Mouse (Mus musculus) 3T3-L1 (cell line): ENCODE data around the gene Ano10.

Source experiments
- DNase-seq: peaks from one replicate; pipeline ENCODE4 v3.0.0-alpha.2; 2015; ENCODE audit warnings: low read depth, low spot score

The Ano10 gene

DNA sequence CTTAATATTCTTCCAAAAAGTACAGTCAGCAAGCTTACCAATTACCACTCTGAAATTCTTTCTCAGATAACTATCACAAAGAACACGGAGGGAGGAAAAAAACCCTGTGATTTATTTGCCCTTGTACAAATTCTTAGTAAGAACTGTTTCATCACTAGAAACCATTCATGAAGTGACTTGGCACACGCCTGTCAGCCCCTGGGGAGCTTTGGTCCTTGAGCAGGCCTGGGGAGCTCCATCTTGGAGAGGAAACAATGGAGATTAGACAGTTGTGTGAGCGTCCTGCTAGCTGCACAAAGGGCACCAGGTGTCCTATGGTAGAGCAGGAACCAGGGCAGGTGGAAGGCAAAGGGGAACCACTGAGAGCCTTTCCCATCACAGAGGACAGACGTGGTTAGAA is 48.8 kb downstream of the Ano10 start:
- DNase-seq, result no peak

- DNase-seq, result peak; percentile 37
Observed at GRCm38 (mm10) chr9:122244800-122245165, 49.4 kb downstream of the Ano10 start.

DNA sequence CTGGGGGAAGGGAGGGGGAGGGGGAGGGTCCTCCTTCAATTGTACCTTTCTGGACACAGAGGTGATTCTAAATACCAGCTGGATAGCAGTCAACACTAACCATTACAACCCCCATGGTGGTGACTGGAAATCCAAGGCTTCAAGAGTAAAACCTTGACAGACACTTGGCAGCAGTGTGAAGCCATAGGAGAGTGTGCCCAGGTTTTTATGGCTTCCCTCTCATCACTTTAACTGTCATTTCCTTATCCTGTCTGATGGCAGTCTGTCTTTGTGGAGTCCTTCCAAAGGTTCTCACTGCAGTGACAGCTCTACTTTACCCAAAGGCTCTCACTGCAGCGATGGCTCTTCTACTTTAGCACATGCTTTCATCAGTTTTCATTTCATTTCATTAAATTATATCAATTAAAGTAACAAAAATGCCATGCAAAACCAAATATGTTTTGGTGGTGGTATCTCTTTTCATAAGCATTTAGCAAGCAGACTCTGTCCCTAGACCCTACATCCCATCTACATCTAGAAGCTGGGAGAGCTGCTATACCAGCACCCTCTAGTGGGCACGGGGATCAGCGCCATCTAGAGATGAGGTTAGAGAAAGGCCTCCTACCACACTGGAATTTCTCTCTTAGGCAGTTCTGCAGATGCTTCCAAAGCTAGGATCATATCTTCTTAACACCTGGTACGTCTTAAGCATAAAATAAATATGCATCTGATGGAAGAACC is 50.0 kb downstream of the Ano10 start:
- peak; percentile 67 for DNase-seq

GRCm38 (mm10) chr9:122243297-122243696 is 50.9 kb downstream of the Ano10 start:
- DNase-seq, result no peak

DNA sequence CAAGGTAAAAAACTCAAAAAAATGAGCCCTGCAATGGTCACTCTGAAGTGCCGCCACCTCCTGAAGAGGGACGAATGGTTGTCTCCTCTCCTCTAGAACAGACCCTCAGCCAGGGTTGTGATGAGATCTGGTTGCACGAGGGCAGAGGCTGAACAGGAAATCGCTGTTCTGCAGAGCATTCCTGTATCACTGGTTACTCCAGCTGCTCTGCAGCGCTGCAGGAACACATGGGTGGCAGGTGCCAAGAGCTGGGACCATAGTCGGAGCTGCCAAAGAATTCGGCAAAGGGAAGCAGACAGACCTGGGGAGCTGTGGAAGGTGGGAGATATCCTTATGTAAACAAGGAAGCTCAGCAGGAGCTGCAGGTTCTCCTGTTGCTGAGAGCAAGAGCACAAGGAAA is 51.4 kb downstream of the Ano10 start:
- DNase-seq, result no peak

- no peak for DNase-seq
Observed at GRCm38 (mm10) chr9:122241812-122242400, 52.3 kb downstream of the Ano10 start.

DNA sequence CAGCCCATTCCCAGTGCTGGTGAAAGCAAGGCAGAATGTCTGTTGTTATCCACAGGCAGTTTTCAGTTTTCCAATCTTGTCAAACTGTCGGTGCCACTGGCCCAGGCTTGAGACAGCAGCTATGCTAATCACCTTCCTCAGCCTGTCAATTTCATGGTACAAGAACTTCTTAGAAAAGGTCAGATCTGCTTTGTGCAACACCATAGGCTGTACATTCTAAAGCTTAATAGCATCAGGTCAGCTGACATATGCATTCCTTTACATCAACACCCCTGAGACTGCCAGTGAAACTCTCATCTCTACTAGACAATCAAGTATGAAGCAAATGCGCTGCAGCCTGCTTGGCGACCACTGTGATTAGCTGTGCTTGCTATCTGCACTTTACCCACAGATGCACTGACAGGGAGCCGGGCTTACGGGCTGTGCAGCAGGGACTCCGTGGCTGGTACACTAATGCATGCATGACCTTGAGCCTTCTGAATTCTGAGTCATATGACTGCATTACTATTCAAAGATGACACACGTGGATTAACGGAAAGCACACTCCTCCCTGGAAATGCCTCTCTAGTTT is 53.5 kb downstream of the Ano10 start:
- DNase-seq, result no peak

DNA sequence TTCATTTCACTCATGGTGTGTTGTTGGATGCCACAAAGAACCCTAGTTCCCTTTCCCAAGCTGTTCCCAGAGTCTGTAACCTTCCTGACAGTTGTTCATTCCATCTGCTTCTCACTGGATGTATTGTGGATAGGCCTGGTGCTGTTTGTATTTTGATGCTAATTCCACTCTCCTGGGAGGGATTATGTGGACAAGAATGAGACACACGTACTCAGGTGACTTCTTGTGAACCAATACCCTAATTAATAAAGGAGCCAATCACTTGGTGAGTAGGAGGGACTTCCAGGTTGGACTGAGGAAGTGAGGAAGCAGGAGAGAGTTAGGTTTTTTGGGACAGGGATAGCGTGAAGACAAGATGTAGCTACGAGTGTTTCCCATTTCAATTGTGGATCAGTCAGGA is 59.5 kb downstream of the Ano10 start:
- no peak for DNase-seq

DNA sequence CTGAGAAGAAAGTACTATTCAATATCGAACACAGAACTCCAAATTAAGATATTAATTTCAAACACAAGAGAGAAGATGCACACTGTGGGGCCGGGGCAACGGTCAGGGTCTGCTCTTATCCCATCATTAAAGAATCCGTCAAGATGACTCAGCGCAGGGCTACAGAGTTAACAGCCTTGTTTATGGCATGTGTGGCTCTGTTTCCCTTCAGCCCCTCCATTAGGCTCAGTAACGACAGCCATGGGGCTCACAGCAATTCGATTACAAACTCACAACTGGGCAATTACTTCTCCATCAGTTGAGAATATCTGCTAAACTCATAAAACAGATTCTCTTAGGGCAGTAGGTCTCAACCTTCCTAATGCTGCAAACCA is 60.3 kb downstream of the Ano10 start:
- no peak for DNase-seq

DNA sequence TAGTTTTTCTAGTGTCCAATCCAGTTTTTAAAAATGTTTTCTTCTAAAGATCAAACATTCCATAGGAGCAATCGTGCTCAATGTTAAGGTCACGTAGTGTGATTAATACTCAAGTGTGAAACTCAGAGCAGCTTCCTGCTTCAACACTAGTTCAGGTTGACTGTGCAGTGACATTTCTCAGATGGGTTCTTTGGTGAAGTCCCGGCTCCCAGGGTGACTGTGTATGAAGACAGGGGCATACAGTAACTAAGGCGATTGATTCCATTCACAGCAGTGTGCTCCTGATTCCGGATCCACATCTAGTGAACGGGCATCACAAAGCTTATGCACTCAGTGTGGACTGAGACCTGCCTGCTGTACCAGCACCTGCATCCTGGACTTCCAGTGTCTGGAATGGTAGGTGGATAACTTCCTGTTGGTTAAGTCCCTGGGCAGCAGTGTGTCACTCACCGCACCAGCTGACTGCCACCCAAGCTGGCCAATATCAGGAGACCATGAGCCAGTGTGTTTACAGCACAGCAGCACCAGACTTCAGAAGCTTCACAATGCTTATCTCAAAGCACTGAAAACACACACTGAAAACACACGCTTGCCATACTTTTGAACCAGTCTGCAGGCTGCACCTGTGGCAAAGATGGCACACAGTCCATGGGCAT is 60.8 kb downstream of the Ano10 start:
- no peak for DNase-seq

- no peak for DNase-seq
Observed at GRCm38 (mm10) chr9:122232912-122233311, 61.3 kb downstream of the Ano10 start.

DNA sequence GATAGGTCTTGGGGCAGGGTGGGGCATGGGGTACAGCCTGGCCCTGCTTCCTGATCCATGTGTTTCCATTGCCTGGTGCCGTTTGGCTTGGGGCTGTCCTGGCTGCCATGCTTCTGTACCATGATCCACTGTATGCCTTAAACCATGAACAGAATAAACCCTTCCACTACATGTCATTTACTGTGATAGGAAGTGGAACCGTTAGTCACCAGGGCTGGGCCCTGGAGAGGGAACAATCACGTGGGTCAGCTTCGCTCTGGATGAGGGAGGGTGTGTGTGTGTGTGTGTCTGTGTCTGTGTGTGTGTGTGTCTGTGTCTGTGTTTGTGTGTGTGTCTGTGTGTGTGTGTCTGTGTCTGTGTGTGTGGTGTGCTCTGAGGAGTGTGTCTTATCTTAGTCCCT is 63.5 kb downstream of the Ano10 start:
- no peak for DNase-seq

GRCm38 (mm10) chr9:122226419-122226818 is 67.8 kb downstream of the Ano10 start:
- DNase-seq, result no peak

- peak; percentile 62 for DNase-seq
Observed at GRCm38 (mm10) chr9:122225309-122225708, 68.9 kb downstream of the Ano10 start.

DNA sequence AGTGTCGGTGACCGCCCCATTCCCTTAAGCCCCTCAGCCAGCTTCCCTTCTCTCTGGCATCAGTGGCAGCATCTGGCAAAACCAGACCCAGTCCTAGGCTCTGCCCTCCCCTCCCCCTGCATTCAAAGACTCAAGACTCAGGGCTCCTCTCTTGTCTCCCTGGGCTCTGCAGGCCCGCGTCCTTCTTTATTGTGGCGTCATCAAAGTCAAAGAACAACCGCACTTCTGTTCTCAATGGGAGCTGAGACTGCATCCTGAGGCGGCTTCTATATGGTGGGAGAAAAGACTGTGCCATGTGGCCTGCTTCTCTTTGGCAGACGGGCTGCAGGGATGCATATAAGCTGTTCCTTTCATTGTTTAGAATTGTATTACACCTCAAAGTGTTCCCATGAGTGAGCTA is 71.2 kb downstream of the Ano10 start:
- no peak for DNase-seq

DNA sequence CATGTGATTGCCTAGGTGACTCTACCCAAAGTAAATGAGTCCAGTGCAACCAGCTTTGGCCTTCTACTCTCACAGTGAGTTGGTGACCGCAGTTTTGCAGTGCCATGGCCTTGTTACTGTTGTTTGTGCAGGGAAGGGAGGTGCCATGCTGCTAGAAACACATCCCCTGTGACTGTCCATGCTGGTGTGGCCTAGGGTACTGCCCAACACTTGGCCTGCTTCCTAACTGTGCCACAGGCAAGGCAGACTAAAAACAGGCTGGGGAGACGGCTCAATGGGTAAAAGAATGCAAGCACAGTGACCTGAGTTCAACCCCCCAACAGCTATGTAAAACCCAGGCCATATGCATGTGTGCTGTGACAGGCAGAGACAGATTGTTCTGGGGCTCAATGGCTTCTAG is 74.3 kb downstream of the Ano10 start:
- DNase-seq, result no peak

DNA sequence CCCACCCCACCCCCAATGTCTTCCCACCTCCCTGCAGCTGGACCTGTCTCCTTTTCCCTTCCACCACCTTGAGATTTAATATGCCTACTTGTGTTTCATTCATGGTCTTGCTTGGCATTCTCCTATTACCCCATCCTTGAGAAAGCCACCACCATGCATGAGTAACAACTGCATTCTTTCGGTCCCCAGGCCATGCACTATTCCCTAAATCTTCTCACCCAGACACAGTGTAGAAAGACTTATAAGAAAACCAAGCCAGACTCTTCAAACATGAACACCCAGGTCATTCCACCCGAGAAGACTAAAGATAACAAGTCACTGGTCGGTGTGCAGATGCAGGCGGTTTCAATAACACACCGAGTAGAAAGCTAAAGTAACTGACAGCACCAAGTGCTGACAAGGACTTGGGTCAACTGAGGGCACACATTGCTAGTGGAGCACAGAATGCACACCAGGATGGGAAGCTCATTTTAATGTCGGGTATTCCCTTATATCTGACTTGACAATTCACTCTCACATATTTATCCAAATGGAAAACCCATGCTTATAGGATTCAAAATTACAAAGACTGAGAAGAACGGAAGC is 77.2 kb downstream of the Ano10 start:
- DNase-seq, result no peak

DNA sequence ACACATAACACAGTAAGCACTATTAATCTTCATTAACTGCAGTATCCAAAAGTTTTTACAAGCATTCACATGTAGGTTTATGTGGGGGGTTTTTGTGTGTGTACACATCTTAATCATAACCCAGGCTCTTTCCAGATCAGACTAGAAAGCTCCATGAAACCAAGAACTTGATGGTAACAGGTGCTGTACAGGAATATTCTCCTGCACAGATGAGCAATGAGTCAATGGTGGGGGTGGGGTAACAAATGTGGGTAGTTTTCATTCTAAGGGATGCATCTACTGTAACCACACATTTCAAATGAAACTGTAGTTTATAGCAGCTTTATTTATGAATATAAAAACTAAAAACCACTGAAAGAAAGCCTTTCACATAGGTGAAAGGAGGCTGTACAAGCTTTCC is 79.1 kb downstream of the Ano10 start:
- no peak for DNase-seq

DNA sequence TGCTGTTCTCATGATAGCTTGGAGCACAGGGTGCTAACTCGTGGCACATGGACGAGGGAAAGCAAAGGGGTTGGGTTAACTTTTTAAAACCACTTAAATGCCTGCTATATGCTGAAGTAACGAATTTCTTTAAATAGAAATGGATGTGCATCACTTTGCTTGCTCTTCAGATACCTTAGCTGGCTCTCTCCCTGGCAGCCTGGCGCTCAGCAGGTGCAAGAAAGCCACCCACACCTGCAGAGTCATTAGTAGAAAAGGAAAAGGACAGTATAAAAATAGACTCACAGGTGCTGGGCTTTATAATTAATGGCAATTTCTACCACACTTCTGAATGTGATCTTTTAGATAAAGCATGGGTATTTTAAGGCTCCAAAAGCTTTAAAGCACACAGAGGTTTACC is 85.9 kb downstream of the Ano10 start:
- no peak for DNase-seq

DNA sequence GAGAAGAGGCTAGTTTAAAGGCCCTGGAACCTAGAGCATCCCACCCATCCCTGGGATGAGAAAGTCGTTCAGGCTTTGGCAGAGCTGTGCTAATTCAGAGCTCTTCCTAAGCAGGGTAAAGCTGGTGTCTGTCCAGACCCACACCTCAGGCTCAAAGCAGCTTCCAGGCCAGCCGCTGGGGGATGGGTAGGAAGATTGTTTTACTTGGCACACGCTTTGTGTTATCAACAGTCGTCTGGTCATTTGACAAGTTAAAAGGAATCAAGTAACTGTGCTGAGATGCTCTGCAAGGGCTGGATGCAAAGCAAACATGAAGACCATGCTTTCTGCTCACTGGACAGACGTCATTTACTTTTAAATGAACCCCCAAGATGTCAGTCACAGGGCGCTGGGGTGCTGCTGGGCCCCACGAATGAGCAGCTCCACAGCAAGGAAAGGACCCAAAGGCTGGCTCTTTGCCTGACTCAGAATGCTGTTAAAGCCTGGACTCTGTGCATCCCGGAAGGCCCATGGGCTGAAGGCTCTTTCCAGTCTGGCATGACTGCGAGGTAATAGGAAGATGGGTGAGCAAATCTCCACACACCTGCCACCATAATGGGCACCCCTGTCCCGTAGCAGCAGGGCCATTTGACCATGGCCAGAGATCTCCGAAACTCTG is 88.6 kb downstream of the Ano10 start:
- DNase-seq, result no peak

DNA sequence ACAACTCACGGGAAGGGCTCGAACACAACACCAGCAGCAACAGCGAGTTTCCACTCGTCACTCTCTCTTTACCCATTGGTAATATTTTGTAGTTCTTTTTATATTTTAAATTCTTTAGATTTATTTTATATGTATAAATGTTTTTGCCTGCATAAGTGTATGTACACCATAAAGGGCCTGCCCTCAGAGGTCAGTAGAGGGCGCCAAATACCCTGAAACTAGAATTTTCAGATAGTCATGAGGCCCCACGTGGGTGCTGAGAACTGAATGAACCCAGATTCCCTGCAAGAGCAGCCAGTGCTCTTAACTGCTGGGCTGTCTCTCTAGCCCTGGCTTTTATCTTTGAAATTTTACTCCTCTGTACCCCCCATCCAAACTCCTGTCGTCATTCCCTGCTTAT is 89.7 kb downstream of the Ano10 start:
- peak; percentile 36 for DNase-seq

DNA sequence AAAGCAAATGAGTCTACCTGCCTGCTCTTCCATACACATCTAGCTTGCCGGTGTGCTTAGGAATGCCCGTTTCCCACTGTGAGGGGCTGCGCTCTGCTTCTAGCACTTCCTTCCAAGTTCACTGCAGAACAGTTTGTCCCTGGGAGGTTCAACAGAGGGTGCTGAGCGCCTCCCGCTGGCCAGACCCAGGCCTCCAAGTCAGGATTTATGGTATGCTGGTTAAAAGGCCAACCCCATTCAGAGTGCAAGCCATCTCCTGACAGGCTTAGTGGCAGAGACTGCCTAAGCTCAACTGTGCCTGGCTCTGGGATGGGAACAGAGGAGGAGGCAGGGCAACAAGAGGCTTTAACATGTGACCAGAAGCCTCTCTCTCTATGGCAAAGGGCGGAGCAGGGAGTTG is 95.0 kb downstream of the Ano10 start:
- peak; percentile 28 for DNase-seq
